ENCODE assay signal across 10 mouse cellular contexts in genomic region chr6:99440606-99441005, GRCm38 (mm10).
DNase-seq lines count a peak whose midpoint lies in the region; ATAC-seq and TF ChIP-seq lines count a peak whose summit lies in the region.
"Had no signal": no experiment of that assay in that cellular context is flagged by ENCODE, and none has a peak within 500 bp of the region (broad histone marks: within the 10 kb centered on the region; RNA-seq: fewer than 3 reads in every experiment).

No protein-coding gene starts in this region.

- peak overlapping the region; percentile 63 for H3K27ac ChIP-seq in forebrain, embryonic 12.5 days
- no peak overlapping the region for H3K27ac ChIP-seq in forebrain, postnatal 0 days (ENCODE audit: low read depth, low read length)
- peak overlapping the region; percentile 74 for H3K27ac ChIP-seq in hindbrain, embryonic 13.5 days
- no peak overlapping the region for H3K27ac ChIP-seq in hindbrain, embryonic 11.5 days (ENCODE audit: low read depth, low read length)
- peak overlapping the region; percentile 55; the same call in 1 of the 2 replicates for H3K27ac ChIP-seq in limb, embryonic 15.5 days
- H3K27ac ChIP-seq: liver, embryonic 12.5 days had no signal

- ATAC-seq in forebrain, embryonic 12.5 days (ENCODE audit: low FRiP score): no peak
- ATAC-seq in forebrain, postnatal 0 days: no peak
- peak; percentile 32; the same call in 1 of the 2 replicates for ATAC-seq in hindbrain, embryonic 13.5 days (ENCODE audit: low FRiP score)
- ATAC-seq in hindbrain, embryonic 11.5 days (ENCODE audit: low FRiP score): no peak
- peak; percentile 16 for ATAC-seq in CD4-positive, CD25-positive, alpha-beta regulatory T cell, adult 4 months
- ATAC-seq in limb, embryonic 15.5 days (ENCODE audit: insufficient number of reproducible peaks, low FRiP score, low TSS enrichment, low read depth): no peak
- ATAC-seq in megakaryocyte progenitor cell, adult 5-6 weeks (replicated peaks; ENCODE audit: poor library complexity): no peak
- ATAC-seq: liver, embryonic 12.5 days had no signal

- peaks cover 35% of the 10 kb centered on the region for H3K4me1 ChIP-seq in forebrain, embryonic 12.5 days
- peaks cover 12% of the 10 kb centered on the region; the same call in 1 of the 2 replicates for H3K4me1 ChIP-seq in forebrain, postnatal 0 days (ENCODE audit: insufficient read depth)
- peaks cover 35% of the 10 kb centered on the region for H3K4me1 ChIP-seq in hindbrain, embryonic 13.5 days (replicated peaks)
- peaks cover 10% of the 10 kb centered on the region; the same call in 1 of the 2 replicates for H3K4me1 ChIP-seq in hindbrain, embryonic 11.5 days (replicated peaks; ENCODE audit: control insufficient read depth, insufficient read depth, low read length)
- H3K4me1 ChIP-seq in limb, embryonic 15.5 days: peaks cover 31% of the 10 kb centered on the region

- no peaks in the 10 kb centered on the region for H3K9me3 ChIP-seq in forebrain, embryonic 12.5 days
- H3K9me3 ChIP-seq in forebrain, postnatal 0 days (ENCODE audit: low read length): no peaks in the 10 kb centered on the region
- no peaks in the 10 kb centered on the region for H3K9me3 ChIP-seq in hindbrain, embryonic 13.5 days
- H3K9me3 ChIP-seq in hindbrain, embryonic 11.5 days (ENCODE audit: control insufficient read depth, low read length): no peaks in the 10 kb centered on the region
- no peaks in the 10 kb centered on the region for H3K9me3 ChIP-seq in limb, embryonic 15.5 days
- H3K9me3 ChIP-seq: liver, embryonic 12.5 days had no signal

- H3K36me3 ChIP-seq in forebrain, embryonic 12.5 days (replicated peaks): no peaks in the 10 kb centered on the region
- H3K36me3 ChIP-seq in forebrain, postnatal 0 days (ENCODE audit: insufficient read depth): no peaks in the 10 kb centered on the region
- H3K36me3 ChIP-seq in hindbrain, embryonic 13.5 days: no peaks in the 10 kb centered on the region
- H3K36me3 ChIP-seq in hindbrain, embryonic 11.5 days (ENCODE audit: control insufficient read depth, insufficient read depth, low read length): no peaks in the 10 kb centered on the region
- no peaks in the 10 kb centered on the region for H3K36me3 ChIP-seq in limb, embryonic 15.5 days
- H3K36me3 ChIP-seq: liver, embryonic 12.5 days had no signal

- H3K9ac ChIP-seq in forebrain, embryonic 12.5 days: no peak overlapping the region
- H3K9ac ChIP-seq in forebrain, postnatal 0 days: no peak overlapping the region
- no peak overlapping the region for H3K9ac ChIP-seq in hindbrain, embryonic 13.5 days
- H3K9ac ChIP-seq in hindbrain, embryonic 11.5 days (ENCODE audit: low read depth, low read length): no peak overlapping the region
- no peak overlapping the region for H3K9ac ChIP-seq in limb, embryonic 15.5 days
- H3K9ac ChIP-seq: liver, embryonic 12.5 days had no signal

- 85% methylated on average over 2 of the region's 2 CpGs for WGBS in forebrain, embryonic 12.5 days
- WGBS in forebrain, postnatal 0 days: 88% methylated on average over 2 of the region's 2 CpGs
- WGBS in hindbrain, embryonic 13.5 days: 89% methylated on average over 2 of the region's 2 CpGs
- 88% methylated on average over 2 of the region's 2 CpGs for WGBS in hindbrain, embryonic 11.5 days
- WGBS in limb, embryonic 15.5 days: 79% methylated on average over 2 of the region's 2 CpGs

- H3K4me3 ChIP-seq in forebrain, embryonic 12.5 days (replicated peaks): no peak overlapping the region
- no peak overlapping the region for H3K4me3 ChIP-seq in forebrain, postnatal 0 days (ENCODE audit: low read depth, low read length)
- H3K4me3 ChIP-seq in hindbrain, embryonic 13.5 days: no peak overlapping the region
- no peak overlapping the region for H3K4me3 ChIP-seq in hindbrain, embryonic 11.5 days (ENCODE audit: low read depth, low read length)
- no peak overlapping the region for H3K4me3 ChIP-seq in limb, embryonic 15.5 days
- H3K4me3 ChIP-seq: liver, embryonic 12.5 days had no signal

- H3K27me3 ChIP-seq in forebrain, embryonic 12.5 days: no peaks in the 10 kb centered on the region
- H3K27me3 ChIP-seq in forebrain, postnatal 0 days (ENCODE audit: insufficient read depth, low read length): no peaks in the 10 kb centered on the region
- H3K27me3 ChIP-seq in hindbrain, embryonic 13.5 days: 0 out of 2 replicates have a peak, but pooled peaks cover 2% of the 10 kb centered on the region
- H3K27me3 ChIP-seq in hindbrain, embryonic 11.5 days (ENCODE audit: control insufficient read depth, insufficient read depth, low read length): no peaks in the 10 kb centered on the region
- H3K27me3 ChIP-seq in limb, embryonic 15.5 days: no peaks in the 10 kb centered on the region
- H3K27me3 ChIP-seq: liver, embryonic 12.5 days had no signal

- H3K4me2 ChIP-seq in forebrain, embryonic 12.5 days: no peak overlapping the region
- no peak overlapping the region for H3K4me2 ChIP-seq in forebrain, postnatal 0 days (ENCODE audit: low read depth)
- H3K4me2 ChIP-seq in hindbrain, embryonic 13.5 days: no peak overlapping the region
- no peak overlapping the region for H3K4me2 ChIP-seq in hindbrain, embryonic 11.5 days (replicated peaks; ENCODE audit: low read depth, low read length)
- H3K4me2 ChIP-seq in limb, embryonic 15.5 days: no peak overlapping the region
- H3K4me2 ChIP-seq: liver, embryonic 12.5 days had no signal

- DNase-seq in forebrain, postnatal 0 days: no peak
- no peak for DNase-seq in hindbrain, embryonic 11.5 days (ENCODE audit: low spot score)
- no peak for DNase-seq in layer of hippocampus, adult 18-20 months (ENCODE audit: low spot score in 2 of 2)
- DNase-seq: cerebellum, postnatal 36 days had no signal

- no peak for TF ChIP-seq CTCF in forebrain, postnatal 0 days (IDR thresholded peaks at IDR 0.05; ENCODE audit: low read depth)

Comparison
In these comparisons a context has a peak if more than half of its experiments do, and no peak if none do; other contexts are left out.
1. ATAC-seq: peak in hindbrain, embryonic 13.5 days (single experiment) and CD4-positive, CD25-positive, alpha-beta regulatory T cell, adult 4 months (single experiment); none in forebrain, embryonic 12.5 days (single experiment), forebrain, postnatal 0 days (single experiment), hindbrain, embryonic 11.5 days (single experiment), limb, embryonic 15.5 days (single experiment) and megakaryocyte progenitor cell, adult 5-6 weeks (single experiment).
2. H3K27ac ChIP-seq: peak in forebrain, embryonic 12.5 days (single experiment), hindbrain, embryonic 13.5 days (single experiment) and limb, embryonic 15.5 days (single experiment); none in forebrain, postnatal 0 days (single experiment) and hindbrain, embryonic 11.5 days (single experiment).